Mouse (Mus musculus): Measurements from ENCODE around the gene Mansc1. TPM values are rescaled to one million over a fixed set of nuclear protein-coding genes. Genes with fewer than 3 reads are reported as not detected.
"Not testable (repeated sequence)": the region's sequence is repeated elsewhere in the genome, so short reads cannot be mapped to it uniquely, and the experiment has no call there.

The Mansc1 gene
- 1 to 10 TPM; 3.5 to 3.9 TPM for total RNA-seq (2021)
- long read RNA-seq, partial matches to known transcripts = 0 of 4 reads
- long read RNA-seq, other reads (novel, unspliced or antisense) = 1 of 4 reads

- DNase-seq (ENCODE audit: low spot score in 2 of 2) = peak; percentile 35 to 53
Observed at GRCm38 (mm10) chr6:134631947-134632687, at the start of gene Mansc1. TSS of gene Mansc1 (minus strand) at chr6:134632488.

DNA sequence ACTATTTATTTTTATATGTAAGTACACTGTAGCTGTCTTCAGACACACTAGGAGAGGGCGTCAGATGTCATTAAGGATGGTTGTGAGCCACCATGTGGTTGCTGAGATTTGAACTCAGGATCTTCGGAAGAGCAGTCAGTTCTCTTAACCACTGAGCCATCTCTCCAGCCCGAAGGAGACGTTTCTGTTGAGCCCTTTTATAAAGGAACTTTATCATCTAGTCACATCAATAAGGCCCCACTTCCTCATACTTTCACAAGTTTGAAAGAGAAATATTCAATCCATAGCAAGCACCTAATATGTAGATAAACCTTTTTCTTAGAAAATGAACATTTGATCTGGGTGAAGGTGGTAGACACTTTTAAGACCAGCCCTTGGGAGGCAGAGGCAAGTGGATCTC is 47.0 kb upstream of the Mansc1 start:
- DNase-seq (ENCODE audit: low spot score in 2 of 2) = not testable (repeated sequence)

- no peak for DNase-seq (ENCODE audit: low spot score in 2 of 2)
Observed at GRCm38 (mm10) chr6:134678037-134678436, 45.7 kb upstream of the Mansc1 start.

GRCm38 (mm10) chr6:134677504-134677903 is 45.2 kb upstream of the Mansc1 start:
- no peak for DNase-seq (ENCODE audit: low spot score in 2 of 2)

GRCm38 (mm10) chr6:134673712-134674111 is 41.4 kb upstream of the Mansc1 start:
- DNase-seq (ENCODE audit: low spot score in 2 of 2) = not testable (repeated sequence)

GRCm38 (mm10) chr6:134670881-134671411 is 38.7 kb upstream of the Mansc1 start:
- no peak for DNase-seq (ENCODE audit: low spot score in 2 of 2)

DNA sequence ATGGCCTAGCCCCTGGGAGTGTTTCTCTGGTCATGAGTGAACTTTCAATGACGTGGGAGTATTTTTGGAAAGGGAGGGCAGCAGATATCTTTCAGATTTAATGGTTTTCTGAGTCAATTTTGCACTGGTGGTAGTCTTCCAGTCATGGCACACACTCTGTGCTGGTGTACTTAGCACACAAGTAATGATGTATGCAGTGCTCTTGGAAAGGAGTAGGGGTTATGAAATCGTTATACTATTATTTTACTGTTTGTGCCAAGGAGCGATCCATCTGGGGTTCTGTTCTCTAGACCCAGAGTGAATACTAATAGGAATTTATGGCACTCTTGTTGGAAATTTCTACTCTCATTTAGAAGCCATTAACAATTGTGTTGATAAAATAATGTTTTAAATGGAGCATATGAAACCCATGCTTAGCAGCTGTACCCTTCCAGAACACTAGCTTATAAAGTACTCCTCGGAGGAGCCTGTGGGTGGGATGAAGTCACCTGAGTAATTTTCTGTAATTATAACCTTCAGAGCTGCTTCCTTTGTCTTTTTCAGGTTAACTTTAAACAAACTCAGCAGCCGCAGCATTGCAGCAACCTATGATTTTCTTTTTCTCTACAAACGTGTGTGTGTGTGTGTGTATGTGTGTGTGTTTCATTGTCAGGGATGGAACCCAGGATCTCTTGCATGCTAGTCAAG is 37.0 kb upstream of the Mansc1 start:
- DNase-seq (ENCODE audit: low spot score in 2 of 2) = no peak

DNA sequence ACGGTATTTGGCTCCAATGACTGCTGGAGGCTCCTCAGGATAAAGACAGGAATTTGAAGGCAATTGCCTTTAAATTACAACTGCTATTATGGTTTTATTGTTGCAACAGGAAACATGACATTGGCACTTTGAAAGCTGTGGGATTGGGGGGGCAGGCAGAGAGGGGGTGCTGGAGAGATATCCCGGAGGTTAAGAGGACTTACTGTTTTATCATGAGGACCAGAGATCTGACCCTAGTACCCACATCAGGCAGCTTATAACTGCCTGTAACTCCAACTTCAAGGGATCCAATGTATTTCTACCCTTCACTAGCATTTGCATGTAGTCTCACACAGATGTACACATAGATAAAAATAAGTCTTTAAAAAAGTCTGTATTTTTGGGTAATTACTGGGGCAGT is 36.2 kb upstream of the Mansc1 start:
- DNase-seq (ENCODE audit: low spot score in 2 of 2) = no peak

DNA sequence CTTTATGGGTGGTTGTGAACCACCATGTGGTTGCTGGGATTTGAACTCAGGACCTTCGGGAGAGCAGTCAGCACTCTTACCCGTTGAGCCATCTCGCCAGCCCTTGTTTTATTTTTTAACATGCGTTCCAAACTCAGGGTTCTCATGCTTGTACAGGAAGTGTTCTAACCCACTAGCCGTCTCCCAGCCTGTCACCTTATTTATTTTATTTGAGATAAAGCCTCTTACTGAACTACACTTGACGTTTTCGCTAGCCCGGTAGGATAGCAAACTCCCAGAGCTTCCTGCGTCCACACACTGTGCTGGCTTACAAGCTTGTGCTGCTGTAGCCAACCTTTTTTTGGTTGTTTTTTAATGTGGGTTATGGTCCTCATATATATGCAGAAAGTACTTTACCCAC is 33.5 kb upstream of the Mansc1 start:
- DNase-seq (ENCODE audit: low spot score in 2 of 2) = no peak

- no peak for DNase-seq (ENCODE audit: low spot score in 2 of 2)
Observed at GRCm38 (mm10) chr6:134664573-134664972, 32.3 kb upstream of the Mansc1 start.

GRCm38 (mm10) chr6:134660714-134661406 is 28.6 kb upstream of the Mansc1 start:
- no peak for DNase-seq (ENCODE audit: low spot score in 2 of 2)

DNA sequence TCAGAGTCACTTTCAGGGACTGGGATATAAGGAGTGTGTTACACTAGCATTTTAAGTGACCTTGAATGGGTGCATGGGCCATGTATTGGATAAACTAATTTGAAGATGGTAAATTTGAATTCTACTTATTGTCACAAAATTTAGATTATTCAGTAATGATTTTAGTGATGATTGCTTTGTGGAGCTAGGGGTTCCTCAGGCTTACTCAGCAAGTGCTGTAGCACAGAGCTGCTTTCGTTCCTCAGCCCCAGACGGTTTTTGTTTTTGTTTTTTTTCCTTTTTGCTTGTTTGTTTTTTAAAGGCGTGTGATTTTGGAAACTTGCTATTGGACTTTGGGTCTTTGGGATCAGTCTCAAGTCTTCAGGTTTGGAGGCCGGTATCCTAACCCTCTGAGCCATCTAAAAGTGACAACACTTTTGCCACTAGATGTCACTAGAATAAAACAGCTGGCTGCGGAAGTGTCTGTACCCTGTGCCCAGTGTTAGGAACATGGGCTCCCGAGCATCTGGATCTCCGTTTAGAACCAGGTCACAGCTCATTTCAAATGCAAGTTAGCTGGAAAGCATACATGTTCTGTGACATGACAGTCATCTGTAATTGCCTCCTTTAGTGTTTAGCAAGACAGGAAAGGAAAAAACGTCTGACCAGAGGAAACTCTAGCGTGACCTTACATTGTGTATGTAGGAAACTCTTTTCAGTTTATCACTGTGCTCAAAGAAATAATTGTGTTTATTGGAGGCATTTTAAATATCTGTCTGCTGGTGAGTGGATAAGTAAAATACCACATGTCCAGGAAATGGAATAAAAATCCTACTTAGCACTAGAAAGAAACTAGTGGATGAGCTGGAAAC is 27.0 kb upstream of the Mansc1 start:
- DNase-seq (ENCODE audit: low spot score in 2 of 2) = peak; percentile 37 to 56

GRCm38 (mm10) chr6:134656527-134656926 is 24.2 kb upstream of the Mansc1 start:
- DNase-seq (ENCODE audit: low spot score in 2 of 2) = no peak

DNA sequence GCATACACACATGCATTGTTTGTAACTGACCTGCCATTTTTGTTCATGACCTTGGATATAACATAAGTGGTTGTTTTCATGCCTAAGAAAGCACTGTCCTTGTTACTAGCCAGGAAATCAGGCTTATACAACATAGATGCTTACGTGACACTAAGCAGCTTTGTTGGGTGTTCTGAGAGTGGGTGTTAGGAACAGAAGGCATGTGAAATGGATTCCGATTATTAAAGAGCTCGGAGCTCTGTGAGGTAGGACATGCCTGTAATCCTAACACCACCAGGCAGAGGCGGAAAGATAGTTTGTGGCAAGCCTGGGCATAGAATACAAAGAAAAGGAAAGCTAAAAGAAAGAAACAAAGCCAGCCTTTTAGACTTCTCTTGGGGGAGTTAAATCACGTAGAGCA is 16.1 kb upstream of the Mansc1 start:
- no peak for DNase-seq (ENCODE audit: low spot score in 2 of 2)

GRCm38 (mm10) chr6:134647621-134648020 is 15.3 kb upstream of the Mansc1 start:
- no peak for DNase-seq (ENCODE audit: low spot score in 2 of 2)

DNA sequence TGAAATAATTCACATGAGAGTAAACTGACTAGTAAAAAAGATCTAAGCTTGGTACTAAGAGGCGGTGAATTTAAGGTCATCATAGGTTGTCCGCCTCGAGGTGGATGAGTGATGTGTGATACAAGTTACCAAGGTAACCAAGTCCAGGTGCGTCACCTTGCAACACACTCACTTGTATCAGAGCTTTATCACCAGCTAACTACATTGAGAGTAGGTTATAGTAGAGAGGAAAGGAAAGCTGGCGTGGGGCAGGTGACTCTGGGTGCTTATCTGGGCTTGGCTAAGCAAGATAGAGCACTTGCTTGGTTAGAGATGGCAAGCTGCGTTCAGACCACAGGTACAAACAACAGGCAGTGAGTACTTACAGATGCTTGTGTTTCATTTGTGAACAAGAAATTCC is 14.5 kb upstream of the Mansc1 start:
- no peak for DNase-seq (ENCODE audit: low spot score in 2 of 2)

GRCm38 (mm10) chr6:134643296-134643695 is 11.0 kb upstream of the Mansc1 start:
- DNase-seq (ENCODE audit: low spot score in 2 of 2) = no peak

DNA sequence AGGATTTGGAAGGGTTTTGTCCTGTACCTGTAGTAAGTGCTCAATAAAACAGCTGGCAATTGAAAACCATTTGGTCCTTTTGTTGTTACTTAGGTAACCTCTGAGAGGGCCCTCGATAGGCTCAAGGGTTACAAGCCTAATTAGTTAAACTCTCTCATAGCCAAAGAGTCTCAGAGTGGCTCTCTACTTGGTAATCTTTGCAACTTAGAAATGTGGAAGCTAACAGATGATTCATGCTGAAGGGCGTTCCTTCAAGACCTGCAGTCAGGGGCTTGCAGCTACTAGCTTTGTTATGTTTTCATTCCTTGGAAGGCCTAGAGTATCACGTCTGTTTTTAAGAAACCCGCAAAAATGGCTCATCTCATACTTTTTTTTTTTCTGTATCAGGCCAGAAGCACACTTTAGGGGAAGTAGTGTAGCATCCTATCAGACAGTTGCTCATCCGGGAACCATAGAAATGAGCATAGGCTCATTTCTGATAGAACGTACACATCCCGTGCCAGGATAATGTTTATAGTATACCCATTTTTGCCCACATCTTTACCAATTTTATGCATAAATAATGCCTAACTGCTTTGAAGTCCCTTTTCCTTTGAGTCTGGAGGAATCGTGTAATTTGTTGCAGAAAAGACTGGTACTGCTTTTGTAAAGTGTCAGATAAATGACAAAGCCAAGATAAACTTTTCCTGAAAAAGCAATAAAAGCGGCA is 9.6 kb upstream of the Mansc1 start:
- no peak for DNase-seq (ENCODE audit: low spot score in 2 of 2)

DNA sequence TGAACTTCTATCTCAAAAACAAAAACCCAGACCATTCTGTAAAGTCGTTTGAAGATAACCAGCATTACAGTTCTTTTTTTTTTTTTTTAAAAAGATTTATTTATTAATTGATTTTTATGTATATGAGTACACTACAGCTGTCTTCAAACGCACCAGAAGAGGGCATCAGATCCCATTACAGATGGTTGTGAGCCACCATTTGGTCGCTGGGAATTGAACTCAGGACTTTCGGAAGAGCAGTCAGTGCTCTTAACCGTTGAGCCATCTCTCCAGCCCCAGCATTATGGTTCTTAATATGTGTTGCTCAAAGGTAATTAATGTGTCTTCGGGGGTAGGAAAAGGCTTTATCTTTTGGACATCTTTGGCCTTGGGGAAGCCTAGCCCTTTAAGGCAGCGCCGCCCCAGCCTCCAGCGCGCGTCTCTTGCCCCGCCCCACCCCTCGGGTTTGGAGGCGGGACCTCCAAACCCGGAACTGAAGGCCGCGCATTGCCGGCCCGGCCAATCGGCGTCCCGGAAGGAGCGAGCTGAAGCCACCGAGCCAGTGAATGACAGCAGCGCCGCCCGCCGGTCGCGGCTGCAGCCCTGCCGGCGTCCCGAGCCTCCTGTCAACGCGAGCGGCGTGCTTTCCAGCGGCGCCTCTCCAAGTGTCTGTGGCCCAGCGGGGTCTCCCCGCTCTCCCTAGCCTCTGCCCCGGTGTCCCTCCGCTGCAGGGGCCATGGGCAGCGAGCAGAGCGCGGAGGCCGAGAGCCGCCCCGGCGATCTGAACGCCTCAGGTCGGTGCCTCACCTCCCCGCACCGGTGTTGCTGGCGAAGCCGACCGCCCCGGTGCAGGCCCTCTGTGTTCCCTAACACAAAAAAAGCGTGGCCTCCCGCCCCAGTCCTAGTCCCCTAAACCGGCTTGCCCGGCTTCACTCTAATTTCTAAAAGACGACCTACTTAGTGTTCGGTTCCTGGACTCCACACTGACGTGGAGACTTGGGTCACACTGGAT is 8.5 kb upstream of the Mansc1 start:
- peak; percentile 92 to 95 for DNase-seq (ENCODE audit: low spot score in 2 of 2)
